Mouse (Mus musculus): ENCODE measurements around the gene Mcm6. TPM values are rescaled to one million over a fixed set of nuclear protein-coding genes. Genes with fewer than 3 reads are reported as not detected.

Gene Mcm6
- total and polyA plus RNA-seq, 2 experiments from 2014 or later = 40.5 to 52.4 TPM

GRCm38 (mm10) chr1:128368732-128369441, 9.4 kb upstream of the Mcm6 start:
- DNase-seq (peak; percentile 86), ATAC-seq (peak; percentile 77)
- Histone ChIP-seq H3K27me3 (ENCODE audit: insufficient read depth, low read length) (no peaks in the 10 kb centered on the region), H3K4me1 (ENCODE audit: insufficient read depth) (no peaks in the 10 kb centered on the region), H3K9me3 (ENCODE audit: low read length) (no peaks in the 10 kb centered on the region), H3K9ac (no peak overlapping the region), H3K27ac (ENCODE audit: low read depth, low read length) (no peak overlapping the region), H3K36me3 (ENCODE audit: insufficient read depth) (peaks cover 18% of the 10 kb centered on the region), H3K4me3 (ENCODE audit: low read depth, low read length) (no peak overlapping the region), H3K4me2 (ENCODE audit: low read depth) (no peak overlapping the region)
- peak; percentile 83 for TF ChIP-seq CTCF (IDR thresholded peaks at IDR 0.05; ENCODE audit: low read depth)
- WGBS = 47% methylated on average over 5 of the region's 5 CpGs

- H3K9me3 ChIP-seq (ENCODE audit: low read length) = no peaks in the 10 kb centered on the region
- no peaks in the 10 kb centered on the region for H3K4me1 ChIP-seq (ENCODE audit: insufficient read depth)
- H3K4me2 ChIP-seq (ENCODE audit: low read depth) = no peak overlapping the region
- DNase-seq (peak; percentile 57), ATAC-seq (no peak)
- TF ChIP-seq CTCF (IDR thresholded peaks at IDR 0.05; ENCODE audit: low read depth) = no peak
- 52% methylated on average over 2 of the region's 2 CpGs for WGBS
- H3K36me3 ChIP-seq (ENCODE audit: insufficient read depth) = peaks cover 21% of the 10 kb centered on the region
- H3K4me3 ChIP-seq (ENCODE audit: low read depth, low read length) = no peak overlapping the region
- H3K27ac ChIP-seq (ENCODE audit: low read depth, low read length) = no peak overlapping the region
- no peak overlapping the region for H3K9ac ChIP-seq
- no peaks in the 10 kb centered on the region for H3K27me3 ChIP-seq (ENCODE audit: insufficient read depth, low read length)
Observed at GRCm38 (mm10) chr1:128360601-128361000, 1.1 kb upstream of the Mcm6 start.

GRCm38 (mm10) chr1:128358916-128359553, 429 bp downstream of the Mcm6 start:
- no peak for DNase-seq

GRCm38 (mm10) chr1:128358276-128358675, 1.2 kb downstream of the Mcm6 start:
- H3K9ac ChIP-seq = no peak overlapping the region
- ATAC-seq = no peak
- H3K9me3 ChIP-seq (ENCODE audit: low read length) = no peaks in the 10 kb centered on the region
- no peak for DNase-seq
- peak overlapping the region; percentile 63; the same call in 1 of the 2 replicates for H3K4me3 ChIP-seq (ENCODE audit: low read depth, low read length)
- H3K4me2 ChIP-seq (ENCODE audit: low read depth) = peak overlapping the region; percentile 63
- 59% methylated on average over 6 of the region's 6 CpGs for WGBS
- no peak for TF ChIP-seq CTCF (IDR thresholded peaks at IDR 0.05; ENCODE audit: low read depth)
- H3K4me1 ChIP-seq (ENCODE audit: insufficient read depth) = no peaks in the 10 kb centered on the region
- peaks cover 15% of the 10 kb centered on the region for H3K36me3 ChIP-seq (ENCODE audit: insufficient read depth)
- H3K27ac ChIP-seq (ENCODE audit: low read depth, low read length) = no peak overlapping the region
- H3K27me3 ChIP-seq (ENCODE audit: insufficient read depth, low read length) = no peaks in the 10 kb centered on the region

More at GRCm38 (mm10) chr1:128358916-128359553, 429 bp downstream of the Mcm6 start:
- peaks cover 15% of the 10 kb centered on the region; the same call in 1 of the 2 replicates for H3K36me3 ChIP-seq (ENCODE audit: insufficient read depth)
- H3K27ac ChIP-seq (ENCODE audit: low read depth, low read length) = peak overlapping the region; percentile 62
- 0% methylated on average over 35 of the region's 35 CpGs for WGBS
- H3K9ac ChIP-seq = peak overlapping the region; percentile 47
- H3K4me3 ChIP-seq (ENCODE audit: low read depth, low read length) = peak overlapping the region; percentile 63
- H3K27me3 ChIP-seq (ENCODE audit: insufficient read depth, low read length) = no peaks in the 10 kb centered on the region
- no peaks in the 10 kb centered on the region for H3K9me3 ChIP-seq (ENCODE audit: low read length)
- no peaks in the 10 kb centered on the region for H3K4me1 ChIP-seq (ENCODE audit: insufficient read depth)
- peak; percentile 26; the same call in 1 of the 2 replicates for TF ChIP-seq CTCF (IDR thresholded peaks at IDR 0.05; ENCODE audit: low read depth)
- peak overlapping the region; percentile 63 for H3K4me2 ChIP-seq (ENCODE audit: low read depth)
- peak; percentile 67 for ATAC-seq

GRCm38 (mm10) chr1:128357452-128357851, 2.0 kb downstream of the Mcm6 start:
- DNase-seq = no peak
- H3K27ac ChIP-seq (ENCODE audit: low read depth, low read length) = no peak overlapping the region

GRCm38 (mm10) chr1:128353092-128353491, 6.4 kb downstream of the Mcm6 start:
- TF ChIP-seq CTCF (IDR thresholded peaks at IDR 0.05; ENCODE audit: low read depth) = no peak
- 92% methylated on average over 3 of the region's 3 CpGs for WGBS
- no peak overlapping the region for H3K4me3 ChIP-seq (ENCODE audit: low read depth, low read length)
- DNase-seq (no peak), ATAC-seq (no peak)
- no peaks in the 10 kb centered on the region for H3K4me1 ChIP-seq (ENCODE audit: insufficient read depth)
- no peak overlapping the region for H3K9ac ChIP-seq
- H3K9me3 ChIP-seq (ENCODE audit: low read length) = no peaks in the 10 kb centered on the region
- no peak overlapping the region for H3K27ac ChIP-seq (ENCODE audit: low read depth, low read length)
- no peaks in the 10 kb centered on the region for H3K27me3 ChIP-seq (ENCODE audit: insufficient read depth, low read length)
- no peak overlapping the region for H3K4me2 ChIP-seq (ENCODE audit: low read depth)
- H3K36me3 ChIP-seq (ENCODE audit: insufficient read depth) = peaks cover 16% of the 10 kb centered on the region

More at GRCm38 (mm10) chr1:128357452-128357851, 2.0 kb downstream of the Mcm6 start:
- no peaks in the 10 kb centered on the region for H3K4me1 ChIP-seq (ENCODE audit: insufficient read depth)
- no peak for ATAC-seq
- no peak overlapping the region for H3K4me3 ChIP-seq (ENCODE audit: low read depth, low read length)
- no peaks in the 10 kb centered on the region for H3K27me3 ChIP-seq (ENCODE audit: insufficient read depth, low read length)
- WGBS = 39% methylated on average over 3 of the region's 3 CpGs
- peaks cover 12% of the 10 kb centered on the region for H3K36me3 ChIP-seq (ENCODE audit: insufficient read depth)
- H3K9ac ChIP-seq = no peak overlapping the region
- no peaks in the 10 kb centered on the region for H3K9me3 ChIP-seq (ENCODE audit: low read length)
- no peak for TF ChIP-seq CTCF (IDR thresholded peaks at IDR 0.05; ENCODE audit: low read depth)
- H3K4me2 ChIP-seq (ENCODE audit: low read depth) = no peak overlapping the region

- no peaks in the 10 kb centered on the region for H3K9me3 ChIP-seq (ENCODE audit: low read length)
- no peak overlapping the region for H3K9ac ChIP-seq
- H3K4me3 ChIP-seq (ENCODE audit: low read depth, low read length) = no peak overlapping the region
- H3K27me3 ChIP-seq (ENCODE audit: insufficient read depth, low read length) = no peaks in the 10 kb centered on the region
- DNase-seq (no peak), ATAC-seq (no peak)
- H3K36me3 ChIP-seq (ENCODE audit: insufficient read depth) = peaks cover 38% of the 10 kb centered on the region; the same call in 1 of the 2 replicates
- H3K27ac ChIP-seq (ENCODE audit: low read depth, low read length) = no peak overlapping the region
- H3K4me2 ChIP-seq (ENCODE audit: low read depth) = no peak overlapping the region
- H3K4me1 ChIP-seq (ENCODE audit: insufficient read depth) = no peaks in the 10 kb centered on the region
- whole genome bisulfite sequencing = 22% methylated on average over 10 of the region's 10 CpGs
- no peak for TF ChIP-seq CTCF (IDR thresholded peaks at IDR 0.05; ENCODE audit: low read depth)
Observed at GRCm38 (mm10) chr1:128344232-128344631, 15.2 kb downstream of the Mcm6 start.
